Mouse (Mus musculus) midbrain, postnatal 0 days (tissue): ENCODE measurements around the gene D630023F18Rik. TPM values are rescaled to one million over a fixed set of nuclear protein-coding genes. Genes with fewer than 3 reads are reported as not detected.
A peak's percentile ranks its signal among the peaks of the same experiment; 100 is the strongest.

ENCODE experiments used
- ATAC-seq: fragments of 200-750 bp; cut with Nextera tagmentation; 2 replicates; pipeline ENCODE4 v1.8.0; 2017; ENCODE audit warnings: moderate number of reproducible peaks, mild to moderate bottlenecking, moderate TSS enrichment, moderate library complexity; ENCODE audit not compliant: low FRiP score
- DNase-seq: peaks from one replicate; pipeline ENCODE4 v3.0.0-alpha.2; 2015; ENCODE audit warnings: low spot score
- H3K27ac ChIP-seq: fragments of 300-500 bp; sonication (generic); 2 replicates; pipeline ENCODE4 v1.5.1; 2014; ENCODE audit warnings: low read depth, mild to moderate bottlenecking, low read length, mixed read lengths
- H3K27me3 ChIP-seq: fragments of 300-500 bp; sonication (generic); 2 replicates; pipeline ENCODE4 v1.6.1; 2014; ENCODE audit warnings: low read length, control low read depth, mixed read lengths; ENCODE audit not compliant: insufficient read depth
- H3K36me3 ChIP-seq: fragments of 300-500 bp; sonication (generic); 2 replicates; pipeline ENCODE4 v1.6.1; 2014; ENCODE audit warnings: low read length, control low read depth, mixed read lengths; ENCODE audit not compliant: insufficient read depth
- H3K4me1 ChIP-seq: fragments of 300-500 bp; sonication (generic); 2 replicates; pipeline ENCODE4 v1.6.1; 2014; ENCODE audit warnings: mild to moderate bottlenecking, control low read depth, antibody characterized with exemption, low read length, mixed read lengths; ENCODE audit not compliant: insufficient read depth
- H3K4me2 ChIP-seq: fragments of 300-500 bp; sonication (generic); 2 replicates; pipeline ENCODE4 v1.6.1; 2014; ENCODE audit warnings: low read depth, mild to moderate bottlenecking, low read length, mixed read lengths; ENCODE audit not compliant: poor library complexity, severe bottlenecking
- H3K4me3 ChIP-seq: fragments of 300-500 bp; sonication (generic); 2 replicates; pipeline ENCODE4 v1.5.1; 2014; ENCODE audit warnings: low read depth, mild to moderate bottlenecking, low read length, moderate library complexity
- H3K9ac ChIP-seq: fragments of 300-500 bp; sonication (generic); replicated peaks from 2 replicates; pipeline ENCODE4 v1.6.1; 2014; ENCODE audit warnings: mild to moderate bottlenecking, low read length, moderate library complexity, mixed read lengths; ENCODE audit not compliant: poor library complexity, severe bottlenecking
- H3K9me3 ChIP-seq: fragments of 300-500 bp; sonication (generic); 2 replicates; pipeline ENCODE4 v1.6.1; 2016; ENCODE audit warnings: low read length, control low read depth
- CTCF ChIP-seq: IDR thresholded peaks from 2 replicates; pipeline ENCODE4 v1.5.1; 2016; ENCODE audit warnings: antibody characterized with exemption, mild to moderate bottlenecking
- WGBS: fragments of 180-500 bp; shearing (Covaris S2); extraction: QIAGEN DNeasy Blood & Tissue Kit; methylation state at CpG from one replicate; pipeline ENCODE4 v1.1.7; 2014; 5-methylcytosine and 5-hydroxymethylcytosine counted together
- polyA plus RNA-seq: library from polyadenylated mRNA; unstranded; fragments of >200 nt; fragmentation: Nextera tagmentation; extraction: Ambion mirVana; gene quantifications from 2 replicates; pipeline ENCODE4 v1.2.1, GENCODE M21; 2015
- total RNA-seq: library from RNA; depleted of rRNA; stranded (reverse); fragments of >200 nt; gene quantifications from 2 replicates; pipeline ENCODE4 v1.2.3, GENCODE M21; 2014

D630023F18Rik gene
- total and polyA plus RNA-seq, 2 experiments from 2014 or later = 4.2 to 8.8 TPM

GRCm38 (mm10) chr1:65088567-65089356, 34.3 kb downstream of the D630023F18Rik start:
- no peak for DNase-seq
- H3K36me3 ChIP-seq = no peaks in the 10 kb centered on the region
- no peaks in the 10 kb centered on the region for H3K9me3 ChIP-seq
- 83% methylated on average over 6 of the region's 6 CpGs for WGBS
- H3K4me2 ChIP-seq = no peak overlapping the region
- no peak overlapping the region for H3K9ac ChIP-seq
- no peak overlapping the region for H3K4me3 ChIP-seq
- H3K4me1 ChIP-seq = no peaks in the 10 kb centered on the region
- no peaks in the 10 kb centered on the region for H3K27me3 ChIP-seq
- H3K27ac ChIP-seq = no peak overlapping the region
- ATAC-seq = no peak
- TF ChIP-seq CTCF = no peak

GRCm38 (mm10) chr1:65082188-65082587, 40.8 kb downstream of the D630023F18Rik start, which contains the start of gene Crygb:
Gene Crygb (minus strand): TSS chr1:65082288.
- WGBS = 32% methylated on average over 7 of the region's 7 CpGs
- no peaks in the 10 kb centered on the region for H3K4me1 ChIP-seq
- no peaks in the 10 kb centered on the region for H3K36me3 ChIP-seq
- no peak for TF ChIP-seq CTCF
- H3K27me3 ChIP-seq = no peaks in the 10 kb centered on the region
- no peak within 1 kb of the TSS for H3K4me3 ChIP-seq
- DNase-seq (no peak), ATAC-seq (no peak)
- no peak within 1 kb of the TSS for H3K4me2 ChIP-seq
- H3K9me3 ChIP-seq = no peaks in the 10 kb centered on the region
- no peak within 1 kb of the TSS for H3K27ac ChIP-seq
- H3K9ac ChIP-seq = no peak within 1 kb of the TSS

GRCm38 (mm10) chr1:65075607-65076006, 47.4 kb downstream of the D630023F18Rik start:
- Histone ChIP-seq H3K4me2 (no peak overlapping the region), H3K27me3 (no peaks in the 10 kb centered on the region), H3K4me1 (no peaks in the 10 kb centered on the region), H3K36me3 (no peaks in the 10 kb centered on the region), H3K9me3 (no peaks in the 10 kb centered on the region), H3K27ac (no peak overlapping the region), H3K4me3 (no peak overlapping the region), H3K9ac (no peak overlapping the region)
- ATAC-seq (no peak), DNase-seq (peak; percentile 22)
- TF ChIP-seq CTCF = peak; percentile 68
- 16% methylated on average over 5 of the region's 5 CpGs for WGBS

- Histone ChIP-seq H3K4me1 (no peaks in the 10 kb centered on the region), H3K4me3 (no peak within 1 kb of the TSS), H3K9me3 (no peaks in the 10 kb centered on the region), H3K27ac (no peak within 1 kb of the TSS), H3K9ac (no peak within 1 kb of the TSS), H3K27me3 (no peaks in the 10 kb centered on the region), H3K4me2 (no peak within 1 kb of the TSS), H3K36me3 (no peaks in the 10 kb centered on the region)
- ATAC-seq = no peak
- WGBS = 60% methylated on average over 6 of the region's 6 CpGs
- no peak for TF ChIP-seq CTCF
- DNase-seq = no peak
Measured at GRCm38 (mm10) chr1:65073589-65073988, 49.4 kb downstream of the D630023F18Rik start, which contains the start of gene Crygc. Gene Crygc (minus strand): TSS chr1:65073689.

- ATAC-seq (no peak), DNase-seq (no peak)
- H3K36me3 ChIP-seq = no peaks in the 10 kb centered on the region
- H3K27me3 ChIP-seq = no peaks in the 10 kb centered on the region
- H3K4me3 ChIP-seq = no peak overlapping the region
- no peak overlapping the region for H3K27ac ChIP-seq
- no peak for TF ChIP-seq CTCF
- no peaks in the 10 kb centered on the region for H3K9me3 ChIP-seq
- no peaks in the 10 kb centered on the region for H3K4me1 ChIP-seq
- H3K9ac ChIP-seq = no peak overlapping the region
- no peak overlapping the region for H3K4me2 ChIP-seq
Measured at GRCm38 (mm10) chr1:65067842-65068241, 55.2 kb downstream of the D630023F18Rik start.

- TF ChIP-seq CTCF = no peak
- Histone ChIP-seq H3K4me2 (no peak overlapping the region), H3K4me1 (no peaks in the 10 kb centered on the region), H3K27ac (no peak overlapping the region), H3K36me3 (no peaks in the 10 kb centered on the region), H3K27me3 (no peaks in the 10 kb centered on the region), H3K4me3 (no peak overlapping the region), H3K9me3 (no peaks in the 10 kb centered on the region), H3K9ac (no peak overlapping the region)
- DNase-seq (no peak), ATAC-seq (no peak)
- WGBS = 78% methylated on average over 15 of the region's 15 CpGs
Measured at GRCm38 (mm10) chr1:65064201-65064600, 58.8 kb downstream of the D630023F18Rik start.
